Comparison of ENCODE assay signal across 9 mouse cellular contexts in genomic region chr17:49889629-49890028, GRCm38 (mm10).
DNase-seq lines count a peak whose midpoint lies in the region; ATAC-seq lines count a peak whose summit lies in the region.
"Had no signal": no experiment of that assay in that cellular context is flagged by ENCODE, and none has a peak within 500 bp of the region (broad histone marks: within the 10 kb centered on the region; RNA-seq: fewer than 3 reads in every experiment).

No protein-coding gene starts in this region.

- H3K27ac ChIP-seq in heart, embryonic 12.5 days (ENCODE audit: poor library complexity, severe bottlenecking) = no peak overlapping the region
- H3K27ac ChIP-seq in hindbrain, embryonic 16.5 days (ENCODE audit: low read depth, low read length) = no peak overlapping the region
- H3K27ac ChIP-seq in neural tube, embryonic 11.5 days (ENCODE audit: low read depth, low read length) = no peak overlapping the region

- peaks cover 17% of the 10 kb centered on the region for H3K4me1 ChIP-seq in heart, embryonic 12.5 days (replicated peaks)
- peaks cover 4% of the 10 kb centered on the region for H3K4me1 ChIP-seq in hindbrain, embryonic 16.5 days (ENCODE audit: control insufficient read depth, insufficient read depth, low read depth, low read length)
- peaks cover 4% of the 10 kb centered on the region; the same call in 1 of the 2 replicates for H3K4me1 ChIP-seq in neural tube, embryonic 11.5 days (ENCODE audit: control insufficient read depth, insufficient read depth, low read length)
- H3K4me1 ChIP-seq: megakaryocyte, embryonic 14.5 days had no signal

- no peak overlapping the region for H3K4me3 ChIP-seq in heart, embryonic 12.5 days
- H3K4me3 ChIP-seq in hindbrain, embryonic 16.5 days (ENCODE audit: low read length) = no peak overlapping the region
- H3K4me3 ChIP-seq in neural tube, embryonic 11.5 days (ENCODE audit: low read depth, low read length) = no peak overlapping the region
- H3K4me3 ChIP-seq: megakaryocyte, embryonic 14.5 days had no signal

- H3K36me3 ChIP-seq in heart, embryonic 12.5 days = no peaks in the 10 kb centered on the region
- H3K36me3 ChIP-seq in hindbrain, embryonic 16.5 days (ENCODE audit: control insufficient read depth, insufficient read depth, low read length) = no peaks in the 10 kb centered on the region
- no peaks in the 10 kb centered on the region for H3K36me3 ChIP-seq in neural tube, embryonic 11.5 days (ENCODE audit: control insufficient read depth, insufficient read depth, low read length)

- peaks cover 15% of the 10 kb centered on the region; the same call in 1 of the 2 replicates for H3K27me3 ChIP-seq in heart, embryonic 12.5 days (replicated peaks)
- no peaks in the 10 kb centered on the region for H3K27me3 ChIP-seq in hindbrain, embryonic 16.5 days (replicated peaks; ENCODE audit: control insufficient read depth, insufficient read depth, low read length)
- no peaks in the 10 kb centered on the region for H3K27me3 ChIP-seq in neural tube, embryonic 11.5 days (ENCODE audit: control insufficient read depth, insufficient read depth, low read length)
- H3K27me3 ChIP-seq: megakaryocyte, embryonic 14.5 days had no signal

- WGBS in heart, embryonic 12.5 days = 25% methylated on average over 7 of the region's 7 CpGs
- 31% methylated on average over 6 of the region's 7 CpGs for WGBS in hindbrain, embryonic 16.5 days
- 28% methylated on average over 7 of the region's 7 CpGs for WGBS in neural tube, embryonic 11.5 days

- ATAC-seq in heart, embryonic 12.5 days (ENCODE audit: insufficient number of reproducible peaks, low FRiP score) = no peak
- ATAC-seq in hindbrain, embryonic 16.5 days = peak; percentile 51
- ATAC-seq in neural tube, embryonic 11.5 days (ENCODE audit: insufficient read depth, low FRiP score, low TSS enrichment) = peak; percentile 61

- no peaks in the 10 kb centered on the region for H3K9me3 ChIP-seq in heart, embryonic 12.5 days (replicated peaks)
- H3K9me3 ChIP-seq in hindbrain, embryonic 16.5 days (ENCODE audit: control insufficient read depth, low read length) = no peaks in the 10 kb centered on the region
- no peaks in the 10 kb centered on the region for H3K9me3 ChIP-seq in neural tube, embryonic 11.5 days (ENCODE audit: control insufficient read depth, low read length)

- no peak overlapping the region for H3K9ac ChIP-seq in heart, embryonic 12.5 days
- no peak overlapping the region for H3K9ac ChIP-seq in hindbrain, embryonic 16.5 days (ENCODE audit: low read depth, low read length)
- H3K9ac ChIP-seq in neural tube, embryonic 11.5 days (ENCODE audit: low read length) = no peak overlapping the region

- H3K4me2 ChIP-seq in heart, embryonic 12.5 days = no peak overlapping the region
- H3K4me2 ChIP-seq in hindbrain, embryonic 16.5 days (ENCODE audit: low read length) = no peak overlapping the region
- H3K4me2 ChIP-seq in neural tube, embryonic 11.5 days (ENCODE audit: low read depth) = no peak overlapping the region

- peak; percentile 29 for DNase-seq in heart, postnatal 4 days
- DNase-seq in embryo, embryonic 10 days (ENCODE audit: low spot score) = peak; percentile 71
- peak; percentile 62 for DNase-seq in neural tube, embryonic 11.5 days (ENCODE audit: low spot score)
- DNase-seq in urinary bladder, postnatal 10 days (ENCODE audit: low spot score) = no peak
- DNase-seq in cerebellum, adult 11 months = no peak
- no peak for DNase-seq in gastrocnemius, adult 18-20 months (ENCODE audit: low spot score)

Comparison
In these comparisons a context has a peak if more than half of its experiments do, and no peak if none do; other contexts are left out.
1. DNase-seq: peak in heart, postnatal 4 days (single experiment), embryo, embryonic 10 days (single experiment) and neural tube, embryonic 11.5 days (single experiment); none in urinary bladder, postnatal 10 days (single experiment), cerebellum, adult 11 months (single experiment) and gastrocnemius, adult 18-20 months (single experiment).